Comparison of ENCODE assay signal across 13 mouse cellular contexts in genomic region chr10:78395377-78395776, GRCm38 (mm10). TPM values are rescaled to one million over a fixed set of nuclear protein-coding genes. Genes with fewer than 3 reads are reported as not detected.
DNase-seq lines count a peak whose midpoint lies in the region; ATAC-seq lines count a peak whose summit lies in the region.
"Had no signal": no experiment of that assay in that cellular context is flagged by ENCODE, and none has a peak within 500 bp of the region (broad histone marks: within the 10 kb centered on the region; RNA-seq: fewer than 3 reads in every experiment).

No protein-coding gene starts in this region.

- no peak overlapping the region for H3K4me3 ChIP-seq in forebrain, embryonic 13.5 days
- no peak overlapping the region for H3K4me3 ChIP-seq in hindbrain, embryonic 16.5 days (ENCODE audit: low read length)
- no peak overlapping the region for H3K4me3 ChIP-seq in midbrain, embryonic 16.5 days (ENCODE audit: low read depth, low read length)

- no peaks in the 10 kb centered on the region for H3K9me3 ChIP-seq in forebrain, embryonic 13.5 days (replicated peaks)
- no peaks in the 10 kb centered on the region for H3K9me3 ChIP-seq in hindbrain, embryonic 16.5 days (ENCODE audit: control insufficient read depth, low read length)
- no peaks in the 10 kb centered on the region for H3K9me3 ChIP-seq in midbrain, embryonic 16.5 days (replicated peaks; ENCODE audit: control insufficient read depth, low read length, poor library complexity, severe bottlenecking)

- WGBS in forebrain, embryonic 13.5 days = 79% methylated on average over 3 of the region's 3 CpGs
- WGBS in hindbrain, embryonic 16.5 days = 78% methylated on average over 3 of the region's 3 CpGs
- WGBS in midbrain, embryonic 16.5 days = 77% methylated on average over 3 of the region's 3 CpGs

- H3K9ac ChIP-seq in forebrain, embryonic 13.5 days = no peak overlapping the region
- H3K9ac ChIP-seq in hindbrain, embryonic 16.5 days (ENCODE audit: low read depth, low read length) = peak overlapping the region; percentile 33
- H3K9ac ChIP-seq in midbrain, embryonic 16.5 days (ENCODE audit: low read depth, low read length) = peak overlapping the region; percentile 56; the same call in 1 of the 2 replicates

- H3K36me3 ChIP-seq in forebrain, embryonic 13.5 days (ENCODE audit: poor library complexity, severe bottlenecking) = peaks cover 15% of the 10 kb centered on the region
- H3K36me3 ChIP-seq in hindbrain, embryonic 16.5 days (ENCODE audit: control insufficient read depth, insufficient read depth, low read length) = 0 out of 2 replicates have a peak, but pooled peaks cover 2% of the 10 kb centered on the region
- peaks cover 4% of the 10 kb centered on the region; the same call in 1 of the 2 replicates for H3K36me3 ChIP-seq in midbrain, embryonic 16.5 days (ENCODE audit: control insufficient read depth, insufficient read depth, low read length)

- no peak overlapping the region for H3K4me2 ChIP-seq in forebrain, embryonic 13.5 days
- H3K4me2 ChIP-seq in hindbrain, embryonic 16.5 days (ENCODE audit: low read length) = no peak overlapping the region
- H3K4me2 ChIP-seq in midbrain, embryonic 16.5 days (ENCODE audit: low read length) = peak overlapping the region; percentile 45; the same call in 1 of the 2 replicates

- H3K27ac ChIP-seq in forebrain, embryonic 13.5 days = peak overlapping the region; percentile 49; the same call in 1 of the 2 replicates
- H3K27ac ChIP-seq in hindbrain, embryonic 16.5 days (ENCODE audit: low read depth, low read length) = no peak overlapping the region; the same call in 1 of the 2 replicates
- peak overlapping the region; percentile 86 for H3K27ac ChIP-seq in midbrain, embryonic 16.5 days (ENCODE audit: low read length)
- H3K27ac ChIP-seq: stomach, postnatal 0 days had no signal

- peaks cover 23% of the 10 kb centered on the region for H3K27me3 ChIP-seq in forebrain, embryonic 13.5 days
- peaks cover 13% of the 10 kb centered on the region for H3K27me3 ChIP-seq in hindbrain, embryonic 16.5 days (replicated peaks; ENCODE audit: control insufficient read depth, insufficient read depth, low read length)
- peaks cover 18% of the 10 kb centered on the region for H3K27me3 ChIP-seq in midbrain, embryonic 16.5 days (ENCODE audit: control insufficient read depth, insufficient read depth, low read depth, low read length)

- peaks cover 20% of the 10 kb centered on the region for H3K4me1 ChIP-seq in forebrain, embryonic 13.5 days
- peaks cover 14% of the 10 kb centered on the region for H3K4me1 ChIP-seq in hindbrain, embryonic 16.5 days (ENCODE audit: control insufficient read depth, insufficient read depth, low read depth, low read length)
- peaks cover 17% of the 10 kb centered on the region for H3K4me1 ChIP-seq in midbrain, embryonic 16.5 days (ENCODE audit: control insufficient read depth, insufficient read depth, low read length)

- ATAC-seq in forebrain, embryonic 13.5 days = no peak; the same call in 1 of the 2 replicates
- peak; percentile 2; the same call in 1 of the 2 replicates for ATAC-seq in hindbrain, embryonic 16.5 days
- peak; percentile 18 for ATAC-seq in midbrain, embryonic 16.5 days

- DNase-seq in NIH3T3 (ENCODE audit: low read depth) = peak; percentile 40
- DNase-seq in layer of hippocampus, postnatal 14 days (ENCODE audit: low spot score in 2 of 2) = no peak
- no peak for DNase-seq in cerebellum, adult 9-10 months
- no peak for DNase-seq in lung, postnatal 10 days
- DNase-seq: cerebellum, postnatal 25 days; heart, adult 18-20 months; kidney, adult 2 months; layer of hippocampus, postnatal 36 days; thymus, postnatal 4 days had no signal

RNA-seq across cellular contexts. Expression of gene Rrp1, which starts 17.5 kb away (rescaled TPM):
- 354 and 366 TPM in 2 replicates for polyA plus RNA-seq in forebrain, embryonic 13.5 days (2015; fragmentation: Nextera tagmentation; extraction: Ambion mirVana)
- polyA plus RNA-seq in hindbrain, embryonic 16.5 days (2015; fragmentation: Nextera tagmentation; extraction: Ambion mirVana) = 422 and 440 TPM in 2 replicates
- polyA plus RNA-seq in midbrain, embryonic 16.5 days (2015; fragmentation: Nextera tagmentation; extraction: Ambion mirVana) = 406 and 431 TPM in 2 replicates
- total RNA-seq in layer of hippocampus, postnatal 14 days (2021) = 100 to 1,000 TPM; 337 to 342 TPM

RNA-seq across cellular contexts. Expression of gene Cstb, which starts 30.1 kb away (rescaled TPM):
- polyA plus RNA-seq in forebrain, embryonic 13.5 days (2015; fragmentation: Nextera tagmentation; extraction: Ambion mirVana) = 91.7 and 116 TPM in 2 replicates
- 86.1 and 102 TPM in 2 replicates for polyA plus RNA-seq in hindbrain, embryonic 16.5 days (2015; fragmentation: Nextera tagmentation; extraction: Ambion mirVana)
- polyA plus RNA-seq in midbrain, embryonic 16.5 days (2015; fragmentation: Nextera tagmentation; extraction: Ambion mirVana) = 90.7 and 94.6 TPM in 2 replicates
- total RNA-seq in layer of hippocampus, postnatal 14 days (2021) = 10 to 100 TPM; 33.8 to 37.6 TPM

RNA-seq across cellular contexts. Expression of gene Agpat3, which starts 43.1 kb away (rescaled TPM):
- 45.9 and 50.0 TPM in 2 replicates for polyA plus RNA-seq in forebrain, embryonic 13.5 days (2015; fragmentation: Nextera tagmentation; extraction: Ambion mirVana)
- polyA plus RNA-seq in hindbrain, embryonic 16.5 days (2015; fragmentation: Nextera tagmentation; extraction: Ambion mirVana) = 44.0 and 70.1 TPM in 2 replicates
- polyA plus RNA-seq in midbrain, embryonic 16.5 days (2015; fragmentation: Nextera tagmentation; extraction: Ambion mirVana) = 61.4 and 66.3 TPM in 2 replicates
- 100 to 1,000 TPM; 258 to 259 TPM for total RNA-seq in layer of hippocampus, postnatal 14 days (2021)
